Mouse (Mus musculus) kidney, embryonic 16.5 days (tissue): Measurements from ENCODE around the gene Zfp319. TPM values are rescaled to one million over a fixed set of nuclear protein-coding genes. Genes with fewer than 3 reads are reported as not detected.

ENCODE experiments used
- ATAC-seq: fragments of 200-750 bp; cut with Nextera tagmentation; 2 replicates; pipeline ENCODE4 v1.8.0; 2017; ENCODE audit warnings: moderate TSS enrichment; ENCODE audit not compliant: low FRiP score, low TSS enrichment
- H3K27ac ChIP-seq: fragments of 300-500 bp; sonication (generic); 2 replicates; pipeline ENCODE4 v1.5.1; 2014; ENCODE audit warnings: low read length
- H3K27me3 ChIP-seq: fragments of 300-500 bp; sonication (generic); 2 replicates; pipeline ENCODE4 v1.6.1; 2014; ENCODE audit warnings: low read length, control low read depth, mixed read lengths; ENCODE audit not compliant: insufficient read depth
- H3K36me3 ChIP-seq: fragments of 300-500 bp; sonication (generic); 2 replicates; pipeline ENCODE4 v1.6.1; 2014; ENCODE audit warnings: low read length, control low read depth, mixed read lengths; ENCODE audit not compliant: insufficient read depth
- H3K4me1 ChIP-seq: fragments of 300-500 bp; sonication (generic); 2 replicates; pipeline ENCODE4 v1.6.1; 2014; ENCODE audit warnings: low read length, control low read depth, mixed read lengths; ENCODE audit not compliant: insufficient read depth
- H3K4me2 ChIP-seq: fragments of 300-500 bp; sonication (generic); replicated peaks from 2 replicates; pipeline ENCODE4 v1.6.1; 2014; ENCODE audit warnings: low read depth, low read length
- H3K4me3 ChIP-seq: fragments of 300-500 bp; sonication (generic); 2 replicates; pipeline ENCODE4 v1.5.1; 2014; ENCODE audit warnings: mild to moderate bottlenecking, low read length
- H3K9ac ChIP-seq: fragments of 300-500 bp; sonication (generic); replicated peaks from 2 replicates; pipeline ENCODE4 v1.6.1; 2014; ENCODE audit warnings: low read length
- H3K9me3 ChIP-seq: fragments of 300-500 bp; sonication (generic); 2 replicates; pipeline ENCODE4 v1.6.1; 2016; ENCODE audit warnings: low read length, control low read depth
- WGBS: fragments of 180-500 bp; shearing (Covaris S2); extraction: QIAGEN DNeasy Blood & Tissue Kit; methylation state at CpG from one replicate; pipeline ENCODE4 v1.1.7; 2014; 5-methylcytosine and 5-hydroxymethylcytosine counted together
- polyA plus RNA-seq: library from polyadenylated mRNA; unstranded; fragments of >200 nt; fragmentation: Nextera tagmentation; extraction: Ambion mirVana; gene quantifications from 2 replicates; pipeline ENCODE4 v1.2.1, GENCODE M21; 2015

Zfp319 gene
- polyA plus RNA-seq, 1 experiment from 2014 or later = 9.5 TPM

DNA sequence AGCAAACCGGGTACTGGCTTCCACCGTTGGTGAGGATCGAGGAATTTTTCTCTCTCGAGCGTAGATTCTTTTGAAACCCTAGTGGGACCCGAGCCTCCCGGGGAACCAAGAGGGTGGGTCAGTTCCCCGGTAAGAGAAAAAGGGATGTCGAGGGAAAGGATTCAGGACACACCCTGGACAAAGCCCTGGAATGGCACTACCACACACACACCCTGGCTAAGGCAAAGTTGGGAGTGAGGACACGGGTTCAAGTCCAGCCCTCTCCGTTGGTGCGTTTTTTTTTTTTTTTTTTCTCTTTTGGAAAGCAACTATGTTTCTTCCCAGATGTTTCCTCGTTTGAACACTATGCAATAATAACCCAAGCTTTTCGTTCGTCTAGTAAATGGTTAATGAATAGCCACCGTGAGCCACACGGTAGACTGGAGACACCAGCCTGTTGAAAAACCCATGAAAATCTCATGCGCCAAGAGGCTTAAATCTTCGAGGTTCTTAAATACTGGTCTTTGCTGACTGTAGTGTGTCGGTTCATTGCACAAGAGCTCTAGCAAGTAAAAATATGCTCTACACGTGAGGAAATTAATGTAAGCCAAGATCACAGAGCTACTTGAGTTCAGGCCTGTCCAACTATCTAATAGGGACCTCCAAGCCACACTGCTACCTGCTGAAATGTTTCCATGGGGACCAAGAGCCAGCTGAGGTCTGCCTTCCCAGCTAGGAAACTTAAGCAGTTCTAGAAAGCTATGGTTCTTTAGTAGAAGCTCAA is 868 bp upstream of the Zfp319 start:
- ATAC-seq = peak; percentile 33
- Histone ChIP-seq H3K4me2 (peak overlapping the region; percentile 74), H3K9ac (peak overlapping the region; percentile 78), H3K4me3 (peak overlapping the region; percentile 69), H3K4me1 (peaks cover 21% of the 10 kb centered on the region), H3K27ac (peak overlapping the region; percentile 99), H3K27me3 (no peaks in the 10 kb centered on the region), H3K36me3 (peaks cover 35% of the 10 kb centered on the region), H3K9me3 (no peaks in the 10 kb centered on the region)
- 12% methylated on average over 21 of the region's 21 CpGs for WGBS

DNA sequence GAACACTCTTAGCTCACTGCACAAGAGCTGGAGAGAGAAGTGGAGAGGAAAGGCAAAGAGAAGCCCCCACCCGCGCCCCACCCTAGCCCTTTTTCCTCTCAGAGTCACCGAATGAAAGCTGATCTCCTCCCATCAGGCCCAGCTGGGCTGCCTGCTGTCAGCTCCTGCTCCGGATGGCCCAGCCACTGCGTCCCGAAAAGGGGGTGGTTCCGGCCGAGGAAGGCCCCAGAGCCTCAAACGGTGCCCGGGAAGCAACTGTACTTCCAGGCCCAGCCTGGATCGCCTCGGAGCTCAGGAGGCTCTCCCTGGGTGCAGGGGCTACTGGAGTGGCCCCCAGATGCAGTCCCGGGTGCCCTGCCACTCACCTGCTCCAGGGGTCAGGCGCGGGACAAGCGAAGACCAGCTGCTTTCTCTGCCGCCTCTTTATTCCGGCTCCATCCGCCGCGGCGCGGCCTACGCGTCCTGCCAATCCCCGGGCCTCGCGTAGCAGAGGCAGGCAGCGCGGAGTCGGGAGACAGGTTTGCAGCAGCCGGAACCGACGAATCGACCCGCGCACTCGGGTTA is 512 bp downstream of the Zfp319 start:
- Histone ChIP-seq H3K4me3 (peak overlapping the region; percentile 69), H3K9ac (peak overlapping the region; percentile 78), H3K4me1 (peaks cover 21% of the 10 kb centered on the region), H3K4me2 (peak overlapping the region; percentile 74), H3K27ac (peak overlapping the region; percentile 99), H3K27me3 (no peaks in the 10 kb centered on the region), H3K36me3 (peaks cover 49% of the 10 kb centered on the region), H3K9me3 (no peaks in the 10 kb centered on the region)
- under 1% methylated on average over 38 of the region's 38 CpGs for WGBS
- peak; percentile 55 for ATAC-seq

DNA sequence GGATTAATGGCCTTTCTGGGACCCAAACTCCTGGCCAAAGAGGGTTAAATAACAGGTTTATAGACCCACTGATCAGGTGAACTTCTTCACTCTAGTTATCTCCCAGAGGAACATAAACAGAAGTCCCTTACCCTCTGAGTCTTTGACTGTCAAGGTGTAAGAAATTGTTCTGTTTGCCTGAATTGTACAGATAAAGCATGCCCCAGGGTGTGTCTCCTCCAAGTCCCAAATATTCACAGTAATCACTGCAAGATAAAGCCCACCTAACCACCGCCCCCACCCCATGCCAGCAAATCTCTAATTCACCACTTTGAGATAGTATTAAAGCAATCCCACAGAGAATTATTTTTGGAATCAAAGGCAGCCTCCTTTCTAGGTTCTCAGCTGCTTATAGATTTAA is 1.4 kb downstream of the Zfp319 start:
- H3K9ac ChIP-seq = peak overlapping the region; percentile 78
- WGBS = 68% methylated on average over 1 of the region's 1 CpGs
- peaks cover 55% of the 10 kb centered on the region for H3K36me3 ChIP-seq
- H3K4me2 ChIP-seq = peak overlapping the region; percentile 74
- ATAC-seq = no peak
- no peaks in the 10 kb centered on the region for H3K27me3 ChIP-seq
- no peaks in the 10 kb centered on the region for H3K9me3 ChIP-seq
- H3K4me1 ChIP-seq = peaks cover 21% of the 10 kb centered on the region
- no peak overlapping the region for H3K27ac ChIP-seq
- H3K4me3 ChIP-seq = peak overlapping the region; percentile 69

GRCm38 (mm10) chr8:95327866-95328465 is 3.8 kb downstream of the Zfp319 start:
- no peaks in the 10 kb centered on the region for H3K27me3 ChIP-seq
- no peak overlapping the region for H3K4me2 ChIP-seq
- no peaks in the 10 kb centered on the region for H3K9me3 ChIP-seq
- H3K9ac ChIP-seq = no peak overlapping the region
- no peak for ATAC-seq
- no peak overlapping the region for H3K27ac ChIP-seq
- H3K4me3 ChIP-seq = no peak overlapping the region
- H3K4me1 ChIP-seq = peaks cover 17% of the 10 kb centered on the region
- WGBS = 89% methylated on average over 46 of the region's 46 CpGs
- peaks cover 55% of the 10 kb centered on the region for H3K36me3 ChIP-seq

DNA sequence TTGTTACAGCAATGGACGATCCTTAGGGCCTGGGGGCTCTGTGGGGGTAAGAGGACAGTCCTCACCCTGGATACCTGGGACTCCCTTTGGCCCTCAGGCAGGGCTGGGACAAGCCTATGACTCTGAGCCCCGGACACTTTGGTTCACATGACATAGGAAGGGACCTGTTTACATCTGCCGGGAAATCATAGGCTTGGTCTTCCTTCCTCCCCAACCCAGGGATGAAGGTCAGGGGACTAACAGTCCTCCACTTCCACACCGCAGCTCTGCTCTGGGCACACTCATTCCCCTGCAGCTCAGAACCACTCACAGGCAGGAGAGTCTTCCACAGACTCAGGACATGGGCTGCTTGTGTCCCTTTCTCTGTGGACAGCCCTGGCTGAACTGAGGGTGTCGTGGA is 4.9 kb downstream of the Zfp319 start:
- H3K4me3 ChIP-seq = no peak overlapping the region
- 86% methylated on average over 5 of the region's 5 CpGs for WGBS
- ATAC-seq = no peak
- H3K27ac ChIP-seq = no peak overlapping the region
- H3K4me2 ChIP-seq = no peak overlapping the region
- H3K36me3 ChIP-seq = peaks cover 55% of the 10 kb centered on the region
- H3K9me3 ChIP-seq = no peaks in the 10 kb centered on the region
- peaks cover 13% of the 10 kb centered on the region for H3K4me1 ChIP-seq
- no peaks in the 10 kb centered on the region for H3K27me3 ChIP-seq
- no peak overlapping the region for H3K9ac ChIP-seq

DNA sequence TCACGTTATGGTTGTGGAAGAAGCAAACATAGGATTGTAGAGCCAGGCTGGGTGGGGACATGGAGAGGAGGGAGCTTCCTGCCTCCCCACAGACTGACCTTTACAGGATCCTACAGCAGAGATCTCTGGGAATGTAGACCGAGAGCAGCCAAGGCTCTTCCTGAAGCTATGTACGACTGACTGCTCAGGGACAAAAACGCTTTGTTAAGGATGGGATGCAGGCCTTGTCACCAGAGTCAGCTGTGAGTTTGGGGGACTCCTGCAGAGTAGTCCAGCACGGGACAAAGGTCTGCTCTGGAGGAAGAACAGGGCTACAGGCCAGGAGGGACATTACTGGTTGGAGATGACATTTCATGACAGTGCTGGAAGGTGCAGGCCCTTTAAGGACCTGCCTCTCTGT is 7.1 kb downstream of the Zfp319 start:
- no peak for ATAC-seq
- peaks cover 53% of the 10 kb centered on the region for H3K36me3 ChIP-seq

GRCm38 (mm10) chr8:95323201-95323600 is 8.5 kb downstream of the Zfp319 start:
- Histone ChIP-seq H3K4me2 (no peak overlapping the region), H3K4me3 (no peak overlapping the region), H3K36me3 (peaks cover 39% of the 10 kb centered on the region), H3K9ac (no peak overlapping the region), H3K27me3 (no peaks in the 10 kb centered on the region; the same call in 1 of the 2 replicates), H3K9me3 (no peaks in the 10 kb centered on the region), H3K27ac (no peak overlapping the region), H3K4me1 (peaks cover 16% of the 10 kb centered on the region)
- no peak for ATAC-seq
- WGBS = 69% methylated on average over 3 of the region's 3 CpGs

More for the DNA sequence above, 7.1 kb downstream of the Zfp319 start:
- H3K27me3 ChIP-seq = no peaks in the 10 kb centered on the region; the same call in 1 of the 2 replicates
- 64% methylated on average over 5 of the region's 5 CpGs for WGBS
- no peak overlapping the region for H3K27ac ChIP-seq
- no peaks in the 10 kb centered on the region for H3K9me3 ChIP-seq
- H3K4me1 ChIP-seq = peaks cover 17% of the 10 kb centered on the region
- no peak overlapping the region for H3K9ac ChIP-seq
- H3K4me2 ChIP-seq = no peak overlapping the region
- H3K4me3 ChIP-seq = no peak overlapping the region

- Histone ChIP-seq H3K9ac (peak overlapping the region; percentile 64), H3K9me3 (no peaks in the 10 kb centered on the region), H3K4me1 (peaks cover 18% of the 10 kb centered on the region), H3K27ac (no peak overlapping the region), H3K4me3 (peak overlapping the region; percentile 52), H3K27me3 (no peaks in the 10 kb centered on the region; the same call in 1 of the 2 replicates), H3K36me3 (peaks cover 14% of the 10 kb centered on the region; the same call in 1 of the 2 replicates), H3K4me2 (peak overlapping the region; percentile 99)
- ATAC-seq = peak; percentile 90
- 1% methylated on average over 41 of the region's 41 CpGs for WGBS
Observed at GRCm38 (mm10) chr8:95320224-95321139, 11.3 kb downstream of the Zfp319 start.

GRCm38 (mm10) chr8:95315350-95315749 is 16.4 kb downstream of the Zfp319 start:
- no peak overlapping the region for H3K9ac ChIP-seq
- no peak overlapping the region for H3K4me3 ChIP-seq
- H3K27me3 ChIP-seq = no peaks in the 10 kb centered on the region; the same call in 1 of the 2 replicates
- H3K27ac ChIP-seq = no peak overlapping the region
- WGBS = 76% methylated on average over 1 of the region's 1 CpGs
- no peak overlapping the region for H3K4me2 ChIP-seq
- peak; percentile 40; the same call in 1 of the 2 replicates for ATAC-seq
- H3K4me1 ChIP-seq = peaks cover 12% of the 10 kb centered on the region
- no peaks in the 10 kb centered on the region for H3K9me3 ChIP-seq
- no peaks in the 10 kb centered on the region for H3K36me3 ChIP-seq
